Mouse (Mus musculus) cortical plate, adult 2 months (tissue): ENCODE data around the gene Mlxipl. TPM values are rescaled to one million over a fixed set of nuclear protein-coding genes. Genes with fewer than 3 reads are reported as not detected.

Experiments used
- H3K27ac ChIP-seq: fragments of 200-500 bp; 2 replicates; pipeline ENCODE4 v1.5.1; 2012; ENCODE audit warnings: low read length, control low read depth, inconsistent platforms; ENCODE audit not compliant: insufficient read depth
- H3K4me1 ChIP-seq: fragments of 200-500 bp; 2 replicates; pipeline ENCODE4 v1.6.1; 2011; ENCODE audit warnings: low read length; ENCODE audit not compliant: control insufficient read depth, insufficient read depth
- H3K4me3 ChIP-seq: fragments of 200-500 bp; 2 replicates; pipeline ENCODE4 v1.5.1; 2011; ENCODE audit warnings: mild to moderate bottlenecking, low read length, control low read depth; ENCODE audit not compliant: insufficient read depth
- CTCF ChIP-seq: fragments of 200-500 bp; IDR thresholded peaks from 2 replicates; pipeline ENCODE4 v1.5.1; 2011; ENCODE audit warnings: mild to moderate bottlenecking, control low read depth, low read length; ENCODE audit not compliant: insufficient read depth; ENCODE audit errors: extremely low read depth
- POLR2A ChIP-seq: fragments of 200-500 bp; IDR thresholded peaks from 2 replicates; pipeline ENCODE4 v1.6.1; 2011; ENCODE audit warnings: mild to moderate bottlenecking, low read length, control low read depth; ENCODE audit not compliant: insufficient read depth; ENCODE audit errors: extremely low read depth
- polyA plus RNA-seq: library from polyadenylated mRNA; depleted of rRNA; stranded (reverse); fragments of >200 nt; gene quantifications from 2 replicates; pipeline ENCODE4 v1.2.3, GENCODE M21; 2012; rRNA removed

Gene Mlxipl
- polyA plus RNA-seq, 1 experiment = 4.2 TPM

- Histone ChIP-seq H3K4me1 (peaks cover 5% of the 10 kb centered on the region), H3K4me3 (no peak overlapping the region), H3K27ac (0 out of 2 replicates have a peak overlapping the region, but pooled peaks have one; percentile 28)
- TF ChIP-seq CTCF = no peak
These were observed 89.9 kb downstream of the Mlxipl start for GRCm38 (mm10) chr5:135179616-135180015.

GRCm38 (mm10) chr5:135180796-135181195 is 91.1 kb downstream of the Mlxipl start:
- no peak overlapping the region for H3K27ac ChIP-seq
- H3K4me1 ChIP-seq = peaks cover 5% of the 10 kb centered on the region
- H3K4me3 ChIP-seq = no peak overlapping the region
- TF ChIP-seq CTCF = no peak
- TF ChIP-seq POLR2A = no peak

- Histone ChIP-seq H3K4me1 (peaks cover 2% of the 10 kb centered on the region; the same call in 1 of the 2 replicates), H3K27ac (no peak overlapping the region), H3K4me3 (no peak overlapping the region)
- TF ChIP-seq CTCF = no peak
- no peak for TF ChIP-seq POLR2A
These were observed 92.1 kb downstream of the Mlxipl start for GRCm38 (mm10) chr5:135181776-135182175.

GRCm38 (mm10) chr5:135183131-135183861 is 93.6 kb downstream of the Mlxipl start:
- peaks cover 2% of the 10 kb centered on the region; the same call in 1 of the 2 replicates for H3K4me1 ChIP-seq
- peak overlapping the region; percentile 91 for H3K27ac ChIP-seq
- H3K4me3 ChIP-seq = no peak overlapping the region
- TF ChIP-seq POLR2A (no peak), CTCF (no peak)

- no peak overlapping the region for H3K4me3 ChIP-seq
- peaks cover 8% of the 10 kb centered on the region; the same call in 1 of the 2 replicates for H3K4me1 ChIP-seq
- H3K27ac ChIP-seq = no peak overlapping the region
- no peak for TF ChIP-seq CTCF
- TF ChIP-seq POLR2A = no peak
These were observed 95.3 kb downstream of the Mlxipl start for GRCm38 (mm10) chr5:135185016-135185415.

- H3K27ac ChIP-seq = no peak overlapping the region
- TF ChIP-seq CTCF = 0 out of 2 replicates have a peak, but pooled peaks have one; percentile 2
- TF ChIP-seq POLR2A = no peak
These were observed 95.9 kb downstream of the Mlxipl start for GRCm38 (mm10) chr5:135185596-135185995.

GRCm38 (mm10) chr5:135186231-135186620 is 96.5 kb downstream of the Mlxipl start:
- Histone ChIP-seq H3K4me3 (peak overlapping the region; percentile 37), H3K27ac (peak overlapping the region; percentile 74; the same call in 1 of the 2 replicates), H3K4me1 (peaks cover 8% of the 10 kb centered on the region; the same call in 1 of the 2 replicates)
- no peak for TF ChIP-seq CTCF
- no peak for TF ChIP-seq POLR2A

More at GRCm38 (mm10) chr5:135185596-135185995, 95.9 kb downstream of the Mlxipl start:
- Histone ChIP-seq H3K4me3 (no peak overlapping the region), H3K4me1 (peaks cover 8% of the 10 kb centered on the region; the same call in 1 of the 2 replicates)

GRCm38 (mm10) chr5:135186621-135187348 is 97.1 kb downstream of the Mlxipl start, which contains the start of gene Baz1b:
TSS of gene Baz1b (plus strand) at chr5:135187264.
- peak within 1 kb of the TSS; percentile 37 for H3K4me3 ChIP-seq
- TF ChIP-seq POLR2A (peak; percentile 48), CTCF (no peak)
- peaks cover 8% of the 10 kb centered on the region; the same call in 1 of the 2 replicates for H3K4me1 ChIP-seq
- peak within 1 kb of the TSS; percentile 93 for H3K27ac ChIP-seq

GRCm38 (mm10) chr5:135187349-135188213 is 97.9 kb downstream of the Mlxipl start:
- TF ChIP-seq POLR2A (no peak), CTCF (no peak)
- H3K27ac ChIP-seq = peak overlapping the region; percentile 93

More at GRCm38 (mm10) chr5:135187349-135188213, 97.9 kb downstream of the Mlxipl start:
- peak overlapping the region; percentile 37 for H3K4me3 ChIP-seq
- peaks cover 8% of the 10 kb centered on the region; the same call in 1 of the 2 replicates for H3K4me1 ChIP-seq

Other genes starting within 250 kb of the Mlxipl start
- not detected in 2 replicates for gene Tmem270, start 183.2 kb upstream of the Mlxipl start, polyA plus RNA-seq
- gene Cldn13, start 174.4 kb upstream of the Mlxipl start, polyA plus RNA-seq = not detected in 2 replicates
- 15.1 TPM in 2 replicates for gene Mettl27, start 157.5 kb upstream of the Mlxipl start, polyA plus RNA-seq
- gene Cldn4, start 143.0 kb upstream of the Mlxipl start, polyA plus RNA-seq = 0.04 and 0.08 TPM in 2 replicates
- gene Cldn3, start 103.7 kb upstream of the Mlxipl start, polyA plus RNA-seq = 0.21 and 0.23 TPM in 2 replicates
- gene Abhd11, start 80.7 kb upstream of the Mlxipl start, polyA plus RNA-seq = 78.3 and 80.1 TPM in 2 replicates
- gene Stx1a, start 66.4 kb upstream of the Mlxipl start, polyA plus RNA-seq = 545 and 568 TPM in 2 replicates
- 58.3 and 58.4 TPM in 2 replicates for gene Dnajc30, start 25.7 kb upstream of the Mlxipl start, polyA plus RNA-seq
- 66.6 and 82.3 TPM in 2 replicates for gene Bud23, start 24.9 kb upstream of the Mlxipl start, polyA plus RNA-seq
- gene Vps37d, start 11.6 kb upstream of the Mlxipl start, polyA plus RNA-seq = 26.6 and 29.4 TPM in 2 replicates
- 11.7 and 11.9 TPM in 2 replicates for gene Tbl2, start 59.8 kb downstream of the Mlxipl start, polyA plus RNA-seq
- 43.7 and 45.3 TPM in 2 replicates for gene Bcl7b, start 78.4 kb downstream of the Mlxipl start, polyA plus RNA-seq
- 58.4 and 61.7 TPM in 2 replicates for gene Baz1b, start 97.4 kb downstream of the Mlxipl start, polyA plus RNA-seq
- gene Fzd9, start 161.3 kb downstream of the Mlxipl start, polyA plus RNA-seq = 5.5 and 6.0 TPM in 2 replicates